Mouse (Mus musculus): Measurements from ENCODE around the gene Abhd17c. TPM values are rescaled to one million over a fixed set of nuclear protein-coding genes. Genes with fewer than 3 reads are reported as not detected.

Abhd17c gene
- 21.2 and 21.9 TPM in 2 replicates for polyA plus RNA-seq (2015; fragmentation: Nextera tagmentation; extraction: Ambion mirVana)

GRCm38 (mm10) chr7:84151001-84151959, at the start of gene Abhd17c:
Gene Abhd17c (minus strand): TSS chr7:84151893.

GRCm38 (mm10) chr7:84086039-84086829, 65.5 kb downstream of the Abhd17c start, which contains the start of gene Cemip:
Gene Cemip (minus strand): TSS chr7:84086502.

Other genes starting within 250 kb of the Abhd17c start
- gene Cemip, start 65.4 kb downstream of the Abhd17c start, polyA plus RNA-seq (2015; fragmentation: Nextera tagmentation; extraction: Ambion mirVana): 0.78 and 0.97 TPM in 2 replicates

Data from urinary bladder, postnatal 0 days (tissue).